Mouse (Mus musculus) CD4-positive helper T cell, adult 2 months (primary cell): ENCODE results near the gene Ctdspl.

Experiments used
- DNase-seq: peaks from one replicate; pipeline ENCODE4 v3.0.0-alpha.2; 2012; ENCODE audit warnings: low read depth, missing footprints, low spot score

Gene Ctdspl

DNA sequence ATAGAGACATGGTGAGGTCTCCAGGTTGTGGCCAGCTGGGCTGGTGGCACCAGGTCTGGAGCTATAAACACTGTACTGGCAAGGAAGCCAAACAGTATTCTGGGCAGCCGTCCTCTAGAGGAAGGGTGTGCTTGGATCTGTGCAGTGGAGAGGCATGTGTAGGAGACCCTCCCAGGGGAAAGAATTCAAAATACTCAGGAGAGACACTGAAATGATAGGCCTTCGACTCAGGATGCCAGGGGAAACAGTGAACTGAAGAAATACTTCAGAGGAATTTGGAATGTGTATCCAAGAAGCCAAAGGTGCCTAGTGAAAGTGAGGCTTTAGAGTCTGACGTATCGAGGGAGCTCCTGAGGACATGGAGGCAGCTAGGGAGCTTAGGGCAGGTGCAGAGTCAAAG is 23.4 kb downstream of the Ctdspl start:
- DNase-seq = no peak

DNA sequence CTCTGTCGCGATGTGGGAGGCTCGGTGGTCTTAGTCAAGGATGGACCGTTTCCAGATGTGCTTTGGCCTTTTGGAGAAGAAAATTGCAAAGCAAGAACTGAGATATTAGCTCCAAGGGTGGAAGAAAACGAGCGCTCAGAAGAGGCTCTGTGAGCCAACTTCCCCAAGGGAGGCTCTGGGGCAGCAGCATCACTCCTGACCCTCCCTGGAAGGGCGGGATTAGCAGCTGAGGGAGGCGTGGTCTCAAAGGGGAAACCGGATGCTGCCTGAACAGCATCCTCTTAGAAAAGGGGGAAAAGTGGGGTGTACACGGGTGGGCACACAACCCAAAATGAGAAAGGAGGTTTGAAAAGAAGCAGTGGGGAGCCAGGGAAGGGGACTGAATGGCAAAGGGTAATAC is 23.8 kb downstream of the Ctdspl start:
- DNase-seq = no peak

DNA sequence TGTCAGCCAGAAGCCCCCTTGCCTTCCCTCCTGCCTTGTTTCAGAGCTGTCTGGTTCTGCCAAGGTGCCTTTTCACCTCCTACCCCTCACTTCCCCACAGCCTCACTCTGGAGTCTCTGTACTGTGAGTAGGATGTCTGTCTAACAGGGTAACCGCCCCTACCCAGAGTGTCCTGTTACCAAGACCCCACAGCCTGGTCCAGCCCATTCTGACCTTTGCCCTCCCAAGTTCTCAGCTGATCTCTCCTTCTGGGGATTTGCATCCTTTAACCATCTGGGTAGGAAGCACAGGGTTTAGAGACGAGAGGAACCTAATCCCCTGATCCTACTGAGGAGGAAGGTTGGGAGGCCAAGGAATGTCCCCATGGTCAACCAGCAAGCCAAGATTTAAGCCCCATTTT is 24.5 kb downstream of the Ctdspl start:
- no peak for DNase-seq

DNA sequence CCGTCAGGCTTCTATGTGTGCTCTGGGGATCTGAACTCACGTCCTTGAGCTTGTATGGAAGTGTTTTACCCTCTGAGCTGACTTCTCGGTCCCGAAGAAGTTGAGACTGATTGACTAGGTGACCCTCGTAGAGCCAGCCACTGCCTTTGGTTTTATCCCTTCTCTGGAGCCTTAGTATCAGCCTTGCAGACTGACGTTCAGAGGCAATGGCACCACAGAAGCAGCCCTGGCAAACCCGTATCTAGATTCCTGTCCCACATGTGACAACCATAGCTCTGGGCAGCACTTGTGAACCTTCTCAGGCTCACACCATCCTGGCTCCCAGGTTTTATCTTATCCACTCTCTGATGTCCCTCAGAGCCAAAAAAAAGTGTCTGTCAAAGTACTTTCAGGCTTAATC is 25.1 kb downstream of the Ctdspl start:
- DNase-seq = no peak

DNA sequence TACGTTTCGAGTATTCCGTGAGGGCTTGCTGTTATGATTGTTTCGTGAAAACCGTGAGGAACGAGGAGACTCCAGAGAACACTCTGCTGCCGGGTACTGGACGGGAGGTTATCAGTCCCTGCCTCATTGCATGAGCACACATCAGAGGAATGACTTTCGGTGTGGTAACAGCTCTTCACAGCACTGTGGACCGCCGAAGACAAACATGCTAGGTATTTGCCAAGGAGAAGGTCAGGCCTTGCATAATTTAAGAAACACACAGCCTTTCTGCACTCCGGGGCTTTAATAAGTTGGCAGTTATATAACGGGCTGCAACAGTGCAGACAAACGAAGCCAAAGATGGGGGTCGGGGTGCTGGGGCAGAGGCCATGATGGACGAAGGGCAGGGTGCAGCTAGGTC is 25.9 kb downstream of the Ctdspl start:
- DNase-seq = no peak

DNA sequence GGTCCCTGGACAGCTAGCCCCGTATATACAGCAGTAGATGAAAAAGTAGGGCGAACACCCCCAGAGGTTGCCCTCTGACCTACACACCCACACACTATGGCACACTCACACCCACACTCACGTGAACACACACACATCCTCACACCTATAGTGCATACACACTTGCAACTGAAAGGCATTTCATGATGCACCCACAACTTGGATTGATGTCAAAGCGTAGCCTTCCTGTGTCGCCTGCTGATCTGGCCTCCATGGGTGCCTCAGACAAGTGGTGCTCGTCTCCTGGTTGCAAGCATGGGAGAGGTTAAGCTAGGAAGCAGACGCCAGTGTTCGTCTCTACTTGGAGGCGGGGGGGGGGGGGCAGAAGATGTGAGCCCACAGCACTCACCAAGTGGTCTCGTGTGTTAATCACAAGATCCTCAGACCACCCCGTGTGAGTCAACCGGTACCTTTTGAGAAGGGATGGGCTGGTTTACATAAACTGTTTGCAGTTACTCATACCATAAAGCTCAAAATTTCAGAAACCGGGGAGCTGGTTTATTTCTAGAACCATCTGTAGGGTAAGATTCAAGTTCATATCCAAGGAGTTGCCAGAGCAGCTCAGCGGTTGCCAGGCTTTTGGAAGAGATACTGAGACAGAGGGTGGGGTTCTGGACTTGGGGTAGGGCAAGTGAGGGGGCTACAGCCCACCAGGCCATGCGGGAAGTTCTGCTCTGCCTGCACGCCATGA is 27.4 kb downstream of the Ctdspl start:
- no peak for DNase-seq

DNA sequence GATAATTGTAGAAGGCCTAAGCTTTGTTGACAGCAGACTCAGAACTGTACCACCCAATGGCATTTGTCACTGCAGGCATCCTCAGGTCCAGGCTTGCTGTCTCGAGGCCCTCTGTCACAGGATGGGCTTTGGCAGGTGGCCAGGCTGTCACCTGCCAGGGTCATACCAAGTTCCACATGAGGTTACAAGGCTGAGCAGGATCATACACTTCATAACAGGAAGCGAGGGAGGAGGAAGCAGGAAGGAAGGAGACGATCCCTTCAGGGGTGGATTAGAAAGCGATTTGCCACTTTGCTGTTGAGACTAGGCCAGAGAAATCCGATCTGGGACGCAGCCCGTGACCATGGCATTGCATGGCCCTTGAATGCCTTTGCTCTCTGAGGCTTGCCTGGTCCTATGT is 32.5 kb downstream of the Ctdspl start:
- DNase-seq = no peak

DNA sequence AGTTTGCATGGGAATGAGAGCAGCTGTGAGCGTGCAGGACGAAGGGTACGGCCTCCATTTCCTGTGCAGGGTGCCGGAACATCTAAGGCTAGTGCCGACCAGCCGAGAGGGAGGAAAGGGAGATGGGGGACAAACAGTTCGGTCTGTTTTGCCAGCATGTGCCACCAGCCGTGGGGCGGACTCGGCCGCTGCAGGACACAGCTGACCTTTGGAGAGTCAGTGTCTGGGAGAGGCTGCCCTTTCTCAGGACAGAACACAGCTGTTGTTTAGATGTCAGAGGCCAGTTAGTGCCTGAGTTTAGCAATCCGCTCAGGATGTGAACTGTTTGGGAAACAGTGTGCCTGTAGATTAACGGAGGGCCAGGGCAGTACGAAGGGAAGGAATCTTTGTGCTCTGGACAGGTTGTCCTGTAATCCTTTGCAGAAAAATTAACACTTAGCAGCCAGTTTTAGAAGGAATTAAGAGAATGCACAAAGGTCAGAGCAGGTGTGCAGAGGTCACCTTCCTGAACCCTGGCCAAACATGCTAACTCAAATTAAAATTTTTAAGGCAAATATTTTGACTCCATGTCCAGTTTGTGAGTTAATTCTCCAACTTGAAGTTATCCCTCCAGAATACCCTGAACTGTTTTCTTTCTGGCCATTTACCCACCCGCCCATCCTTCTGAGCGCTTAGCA is 34.3 kb downstream of the Ctdspl start:
- DNase-seq = no peak

DNA sequence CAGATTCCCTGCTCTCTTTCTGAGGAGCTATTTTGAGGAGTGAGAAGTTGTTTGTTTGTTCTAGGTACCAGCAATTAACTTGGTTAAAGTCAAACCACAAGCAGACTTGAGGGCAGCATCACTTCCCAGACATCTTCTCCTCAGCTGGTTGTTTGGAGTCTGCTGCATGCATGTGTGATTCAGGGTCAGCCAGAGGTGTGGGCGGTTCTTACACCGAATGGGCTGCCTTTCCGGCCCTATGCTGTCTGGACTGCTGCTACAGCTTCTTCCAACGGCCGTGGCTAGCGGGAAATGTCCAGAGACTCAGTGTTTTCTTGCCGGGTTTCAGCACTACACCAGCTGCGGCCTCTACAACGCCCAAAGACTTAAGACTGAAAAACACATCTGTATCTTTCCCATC is 36.9 kb downstream of the Ctdspl start:
- DNase-seq = no peak

DNA sequence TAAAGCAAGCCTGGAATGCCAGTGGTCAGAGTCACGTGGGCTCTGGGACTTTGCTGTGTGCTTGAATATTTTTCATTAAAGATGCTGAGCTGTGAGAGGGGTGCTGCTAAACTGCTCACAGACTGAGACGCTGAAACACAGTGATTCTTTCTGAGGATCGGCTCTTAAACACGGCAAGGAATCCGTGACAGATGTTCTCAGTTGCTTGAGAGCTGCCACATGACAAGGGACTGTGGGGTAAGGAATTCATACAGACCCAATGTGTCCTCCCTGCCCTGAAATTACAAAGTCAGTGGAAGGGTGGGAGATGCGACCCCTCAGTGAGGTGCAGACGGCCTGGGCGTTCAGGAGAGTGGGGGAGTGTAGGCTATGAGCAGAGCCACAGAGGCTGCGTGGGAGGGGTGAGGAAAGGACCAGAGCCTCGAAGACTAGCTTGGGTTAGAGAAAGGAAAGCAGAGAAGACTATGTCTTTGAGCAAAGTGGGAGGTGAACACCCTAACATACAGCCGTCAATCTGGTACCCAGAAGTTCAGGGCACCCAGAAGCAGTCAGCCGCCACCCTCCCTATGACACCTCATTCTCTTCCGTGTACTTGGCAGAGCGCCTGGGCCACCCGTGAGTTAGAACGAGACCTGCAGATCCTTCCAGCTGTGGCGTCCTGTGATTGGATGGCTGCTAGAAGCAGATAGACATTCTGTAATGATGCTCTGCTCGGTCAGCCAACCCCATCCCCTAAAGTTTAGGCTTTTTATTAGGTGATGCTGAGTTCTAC is 38.2 kb downstream of the Ctdspl start:
- DNase-seq = no peak

DNA sequence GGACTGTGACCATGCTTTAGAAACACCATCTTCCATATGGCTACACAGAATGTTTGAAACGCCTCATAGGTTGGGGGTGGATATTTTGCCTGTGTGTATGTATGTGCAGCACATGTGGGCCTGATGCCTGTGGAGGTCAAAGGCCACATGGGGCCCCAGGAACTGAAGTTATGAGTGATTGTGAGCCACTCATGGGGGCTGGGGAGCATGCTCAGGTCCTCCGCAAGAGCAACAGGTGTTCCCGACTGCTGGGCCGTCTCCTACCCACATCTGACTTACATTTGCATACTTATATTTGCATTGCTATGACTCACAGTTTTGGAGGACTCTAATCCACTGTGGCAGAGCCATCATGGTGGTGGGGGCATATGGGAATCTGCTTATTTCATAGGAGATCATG is 43.6 kb downstream of the Ctdspl start:
- DNase-seq = no peak

DNA sequence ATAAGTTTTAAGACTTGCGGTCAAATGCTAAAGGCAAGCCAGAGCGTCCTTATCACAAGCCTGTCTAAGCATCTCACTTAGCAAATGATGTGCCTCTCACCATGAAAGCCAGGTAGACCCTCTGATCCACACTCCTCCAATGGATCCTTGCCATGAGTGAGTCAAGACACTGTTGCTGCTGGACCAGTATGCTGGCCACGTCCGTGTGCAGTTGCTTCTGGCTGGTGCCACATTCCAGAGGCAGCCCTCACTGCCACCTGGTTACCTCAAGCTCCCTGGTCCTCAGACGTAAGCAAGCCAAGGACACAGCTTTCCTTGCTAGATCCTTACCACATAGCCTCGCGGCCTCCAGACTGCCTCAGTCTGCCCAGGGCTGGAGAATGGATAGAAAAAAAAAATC is 46.8 kb downstream of the Ctdspl start:
- DNase-seq = no peak

DNA sequence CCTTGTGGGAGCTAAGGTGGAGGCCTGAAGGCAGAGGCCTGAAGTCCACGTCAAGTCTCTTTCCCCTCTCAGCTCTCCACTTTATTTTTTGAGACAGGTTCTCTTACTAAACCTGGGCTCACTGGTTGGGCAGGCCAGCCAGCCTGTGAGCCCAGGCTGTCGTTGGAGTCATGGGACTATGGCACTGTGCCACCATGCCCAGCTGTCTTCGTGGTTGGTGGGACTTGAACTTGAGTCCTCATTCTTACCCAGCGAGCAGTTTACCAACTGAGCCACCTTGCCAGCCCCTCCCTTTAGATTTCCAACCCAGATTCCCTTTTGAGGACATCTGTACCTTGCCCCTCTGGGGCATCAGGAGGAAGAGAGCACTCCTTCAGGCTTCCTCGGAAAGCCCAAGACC is 47.3 kb downstream of the Ctdspl start:
- no peak for DNase-seq

DNA sequence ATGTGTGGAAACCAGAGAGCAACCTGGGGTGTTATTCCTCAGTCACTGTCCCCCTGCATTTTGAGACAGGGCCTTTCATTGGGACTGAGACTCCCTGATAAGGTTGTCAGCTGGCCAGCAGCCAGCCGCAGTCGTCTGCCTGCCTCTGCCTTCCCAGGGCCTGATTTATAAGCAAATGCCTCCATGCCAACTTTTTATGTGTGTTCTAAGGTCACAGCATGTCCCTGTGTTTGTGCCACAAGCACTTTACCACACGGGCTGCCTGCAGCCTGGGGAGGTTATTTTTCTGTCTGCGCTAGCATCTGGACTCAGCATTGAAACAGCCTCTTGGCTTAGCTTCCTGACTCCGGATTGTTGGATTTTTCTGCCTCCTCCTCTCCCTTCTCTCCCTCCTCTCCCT is 47.9 kb downstream of the Ctdspl start:
- no peak for DNase-seq

DNA sequence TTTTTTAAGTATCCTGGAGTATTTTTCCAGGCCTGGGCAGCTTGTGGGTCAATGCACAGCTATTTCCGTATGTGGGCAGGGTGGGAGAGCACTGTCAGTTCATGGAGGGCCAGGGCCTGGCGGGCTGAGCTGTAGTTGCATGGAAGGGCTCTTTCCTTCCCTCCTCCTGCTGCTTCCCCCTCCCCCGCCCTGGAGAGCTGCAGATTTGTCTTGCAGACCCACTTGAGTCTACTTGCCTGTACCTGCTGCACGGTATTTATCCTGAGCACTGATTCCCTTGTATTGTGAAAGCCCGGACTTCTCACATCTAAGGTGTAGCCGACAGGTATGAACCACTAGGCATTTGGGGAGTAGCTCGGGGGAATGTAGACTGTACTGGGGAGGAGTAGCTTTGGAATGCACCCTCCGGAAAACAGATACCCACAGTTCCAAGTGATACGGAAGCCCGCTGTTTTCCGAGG is 49.0 kb downstream of the Ctdspl start:
- DNase-seq = no peak

DNA sequence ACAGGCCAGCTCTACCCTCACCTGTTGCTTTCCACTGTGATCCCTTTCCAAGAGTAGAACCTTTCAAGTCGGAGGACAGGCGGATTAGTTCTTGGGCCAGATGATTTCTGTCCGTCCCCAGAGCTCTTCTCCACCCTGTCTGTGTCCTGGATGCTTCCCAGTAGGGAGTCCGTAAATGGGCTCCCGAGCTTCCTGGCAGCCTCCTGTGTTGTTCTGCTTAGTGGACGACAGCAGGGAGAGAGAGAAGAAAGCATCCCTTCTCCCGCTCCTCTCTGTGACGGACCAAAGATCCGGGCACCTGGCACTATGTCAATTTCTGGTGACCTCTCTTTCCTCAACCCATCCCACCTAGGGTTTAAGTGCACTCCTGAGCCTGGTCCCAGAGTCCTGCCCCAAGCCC is 49.5 kb downstream of the Ctdspl start:
- DNase-seq = no peak

DNA sequence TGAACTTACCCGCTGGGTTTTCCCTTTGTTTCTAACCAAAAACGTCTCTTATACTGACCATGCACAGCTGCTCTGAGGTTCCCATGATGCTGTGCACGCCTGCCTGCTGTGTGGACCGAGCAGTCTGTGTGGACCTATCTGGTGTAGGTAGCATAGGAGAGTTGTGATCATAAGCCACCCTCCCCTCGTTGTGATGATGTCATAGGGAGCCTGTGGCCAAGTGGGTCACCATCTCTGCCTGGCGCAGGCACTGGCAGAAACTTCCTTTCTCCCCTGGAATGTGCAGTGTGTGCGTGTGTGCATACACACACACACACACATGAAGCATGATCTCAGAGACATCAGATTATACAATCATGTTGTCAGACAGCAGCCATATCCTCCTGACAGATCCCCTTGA is 50.3 kb downstream of the Ctdspl start:
- DNase-seq = no peak

DNA sequence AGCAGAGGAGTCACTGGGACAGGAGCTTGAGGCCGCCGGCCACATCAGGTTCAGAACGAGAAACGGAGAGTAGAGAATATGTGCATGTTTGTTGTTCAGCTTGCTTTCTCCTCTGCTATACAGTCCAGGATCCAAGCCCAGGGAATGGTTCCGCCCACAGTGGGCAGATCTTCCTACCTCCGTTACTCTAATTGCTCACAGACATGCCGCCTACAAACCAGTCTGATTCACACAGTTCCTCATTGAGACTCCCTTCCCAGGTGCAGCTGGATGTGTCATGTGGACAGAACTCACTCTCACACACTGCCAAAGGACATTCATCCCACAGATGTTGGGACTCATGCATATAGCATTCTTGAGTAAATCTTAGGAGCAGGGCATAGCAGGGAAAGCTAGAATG is 51.2 kb downstream of the Ctdspl start:
- DNase-seq = no peak

DNA sequence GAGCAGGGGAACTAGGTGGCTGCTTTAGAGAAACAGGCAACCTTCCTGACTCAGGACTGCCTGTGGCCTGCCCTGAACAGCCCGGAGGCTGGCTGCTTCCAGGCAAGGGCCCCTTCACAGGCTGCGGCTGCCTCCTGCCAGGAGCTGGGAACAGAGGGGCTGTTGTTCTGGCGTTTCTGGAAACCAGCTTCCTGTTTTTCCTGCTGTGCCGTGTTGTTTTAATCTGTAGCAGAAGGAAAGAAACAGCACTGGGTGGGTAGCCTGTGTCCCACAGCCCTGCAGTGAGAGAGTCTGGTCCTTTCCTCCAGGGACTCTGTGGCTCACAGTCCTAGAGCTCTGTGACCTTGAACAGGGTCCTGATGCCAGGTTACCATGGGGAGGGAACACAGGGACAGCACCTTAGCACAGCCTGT is 54.2 kb downstream of the Ctdspl start:
- no peak for DNase-seq

DNA sequence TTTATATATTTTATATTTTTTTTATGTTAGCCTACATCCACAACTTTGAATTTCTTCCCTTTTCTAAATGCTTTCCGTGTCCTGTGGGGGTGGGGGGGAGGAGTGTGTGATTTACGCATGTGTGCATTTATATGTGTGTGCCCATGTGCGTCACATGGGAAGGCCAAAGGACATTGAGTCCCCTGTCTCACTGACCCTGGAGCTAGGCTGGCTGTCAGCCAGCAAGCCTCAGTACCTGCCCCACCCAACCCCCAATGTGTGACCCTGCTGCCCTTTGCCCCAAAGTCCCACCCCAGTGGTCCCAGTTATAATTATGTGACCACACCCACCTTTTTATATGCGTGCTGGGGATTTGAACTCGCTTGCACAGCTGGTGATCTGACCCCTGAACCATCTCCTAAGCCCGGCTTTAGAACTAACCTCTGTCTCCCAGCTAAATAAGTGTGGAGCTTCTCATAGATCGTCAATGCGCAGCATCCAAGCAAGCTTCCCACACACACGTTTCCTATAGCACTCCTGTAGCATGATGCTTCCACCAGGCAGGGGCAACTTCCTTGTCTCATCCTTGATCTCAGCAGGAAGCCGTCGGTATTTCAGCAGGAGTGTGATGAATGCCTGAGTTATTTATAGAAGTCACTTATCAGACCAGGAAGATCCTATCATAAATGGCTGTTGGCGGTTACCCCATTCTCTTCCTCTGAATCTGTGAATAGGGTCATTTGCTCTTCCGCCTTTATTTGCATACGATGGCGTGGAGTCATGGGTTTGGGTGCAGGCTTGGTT is 58.6 kb downstream of the Ctdspl start:
- no peak for DNase-seq

DNA sequence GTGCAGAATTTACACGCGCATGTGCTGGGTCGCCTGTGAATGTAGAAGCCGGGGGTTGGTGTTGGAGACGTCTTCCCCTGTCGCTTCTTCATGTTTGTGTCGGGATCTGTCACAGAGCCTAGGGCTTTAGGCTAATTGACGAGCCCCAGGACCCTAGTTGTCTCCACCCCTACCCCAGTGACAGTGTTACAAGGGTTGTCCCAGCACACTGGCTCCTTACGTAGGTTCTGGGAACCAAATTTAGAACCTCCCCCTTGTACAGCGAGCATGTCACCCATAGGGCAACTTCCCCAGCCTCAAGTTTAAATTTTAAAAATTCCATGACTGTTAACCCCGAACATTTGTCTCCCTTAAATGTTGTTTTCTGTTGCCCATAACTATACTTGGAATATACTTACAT is 60.0 kb downstream of the Ctdspl start:
- no peak for DNase-seq
